Mouse (Mus musculus) urinary bladder, adult 18-20 months (tissue): ENCODE results near the gene Mrpl22.
"Not testable (repeated sequence)": the region's sequence is repeated elsewhere in the genome, so short reads cannot be mapped to it uniquely, and the experiment has no call there.

Experiments used
- DNase-seq, 2 experiments: peaks; one replicate each; pipeline ENCODE4 v3.0.0; 2022; ENCODE audit warnings: low spot score in 2 of 2, mixed read lengths in 2 of 2

Mrpl22 gene

GRCm38 (mm10) chr11:58228021-58228420 lies 56.6 kb downstream of the Mrpl22 start:
- DNase-seq = not testable (repeated sequence)
